Mouse (Mus musculus): ENCODE measurements around the gene Zswim3.
"Not testable (repeated sequence)": the region's sequence is repeated elsewhere in the genome, so short reads cannot be mapped to it uniquely, and the experiment has no call there.

The Zswim3 gene

DNA sequence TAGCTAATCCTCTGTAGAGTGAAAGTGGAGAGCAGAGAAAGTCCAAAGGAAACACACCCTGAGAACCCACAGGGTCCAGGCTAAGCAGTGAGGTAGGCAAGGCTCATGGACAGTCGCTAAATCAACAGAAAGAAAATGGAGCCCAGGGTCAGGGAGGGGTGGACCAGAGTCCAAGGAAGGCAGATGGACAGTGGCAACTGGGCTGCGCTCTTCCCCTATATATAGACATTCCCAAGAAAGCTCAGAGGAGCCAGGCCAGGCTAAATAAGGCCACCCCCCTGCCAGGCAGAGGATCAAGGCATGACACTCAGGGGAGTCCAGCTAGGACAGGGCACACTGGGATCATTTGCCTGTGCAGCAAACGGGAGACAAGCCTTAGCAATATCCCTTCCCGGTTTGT is 23.0 kb upstream of the Zswim3 start:
- no peak for ATAC-seq (ENCODE audit: low TSS enrichment)

DNA sequence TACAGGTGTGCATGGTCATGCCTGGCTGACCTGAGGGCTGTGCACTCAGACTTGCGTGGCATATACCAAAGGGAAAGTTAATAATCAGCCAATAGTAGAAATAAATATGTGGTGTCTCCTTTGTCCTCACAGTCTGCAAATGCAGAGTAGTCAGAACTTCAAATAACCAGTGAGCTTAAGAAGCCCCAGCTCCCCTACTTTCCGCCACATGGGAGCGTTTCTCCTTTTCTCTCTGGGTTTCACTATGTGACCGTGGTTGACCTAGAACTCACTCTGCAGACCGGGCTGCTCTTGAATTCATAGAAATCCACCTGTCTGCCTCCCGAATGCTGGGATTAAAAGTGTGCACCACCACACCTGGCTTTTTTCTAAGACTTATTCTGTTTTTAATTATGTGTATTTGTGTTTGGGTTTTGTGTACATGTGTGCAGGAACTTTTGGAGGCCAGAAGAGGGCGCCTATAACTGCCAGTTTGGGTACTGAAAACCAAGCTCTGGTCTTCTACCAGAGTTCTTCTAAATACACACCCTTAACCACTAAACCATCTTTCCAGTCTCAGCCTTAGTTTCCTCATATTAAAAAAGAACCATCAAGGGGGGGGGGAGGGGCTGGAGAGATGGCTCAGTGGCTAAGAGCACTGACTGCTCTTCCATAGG is 20.8 kb upstream of the Zswim3 start:
- no peak for ATAC-seq (ENCODE audit: low TSS enrichment)

- ATAC-seq (ENCODE audit: low TSS enrichment): no peak
Measured at GRCm38 (mm10) chr2:164784869-164785420, 20.0 kb upstream of the Zswim3 start.

GRCm38 (mm10) chr2:164785481-164786387 is 19.2 kb upstream of the Zswim3 start, which contains the start of gene Snx21:
Gene Snx21, plus strand, starts transcription at chr2:164785823.
- ATAC-seq (ENCODE audit: low TSS enrichment): peak; percentile 85

DNA sequence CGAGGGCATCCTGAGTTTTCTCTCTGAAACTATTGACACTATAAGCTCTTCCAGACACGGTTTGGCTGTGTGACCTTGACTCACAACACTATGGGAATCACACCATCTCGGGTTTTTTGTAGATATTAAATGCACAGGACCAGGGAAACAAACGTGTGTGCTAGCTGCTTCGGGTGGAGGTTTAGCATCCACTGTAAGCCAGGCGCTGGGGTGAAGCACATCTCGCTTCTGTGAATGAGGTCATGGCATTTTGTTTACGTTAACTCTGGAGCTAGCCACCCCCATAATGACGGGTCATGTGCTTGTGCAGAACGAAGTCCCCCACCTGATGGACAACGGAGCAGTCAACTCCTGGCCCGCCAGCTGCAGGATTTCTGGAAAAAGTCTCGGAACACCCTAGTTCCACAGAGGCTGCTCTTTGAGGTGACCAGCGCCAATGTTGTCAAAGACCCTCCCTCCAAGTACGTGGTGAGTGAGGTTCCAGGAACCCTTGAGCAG is 18.5 kb upstream of the Zswim3 start:
- 0 out of 2 replicates have a peak, but pooled peaks have one; percentile 13 for ATAC-seq (ENCODE audit: low TSS enrichment)

GRCm38 (mm10) chr2:164787032-164787431 is 17.9 kb upstream of the Zswim3 start:
- ATAC-seq (ENCODE audit: low TSS enrichment): no peak

GRCm38 (mm10) chr2:164787779-164788178 is 17.1 kb upstream of the Zswim3 start:
- ATAC-seq (ENCODE audit: low TSS enrichment): no peak

GRCm38 (mm10) chr2:164788411-164788810 is 16.5 kb upstream of the Zswim3 start:
- no peak for ATAC-seq (ENCODE audit: low TSS enrichment)

DNA sequence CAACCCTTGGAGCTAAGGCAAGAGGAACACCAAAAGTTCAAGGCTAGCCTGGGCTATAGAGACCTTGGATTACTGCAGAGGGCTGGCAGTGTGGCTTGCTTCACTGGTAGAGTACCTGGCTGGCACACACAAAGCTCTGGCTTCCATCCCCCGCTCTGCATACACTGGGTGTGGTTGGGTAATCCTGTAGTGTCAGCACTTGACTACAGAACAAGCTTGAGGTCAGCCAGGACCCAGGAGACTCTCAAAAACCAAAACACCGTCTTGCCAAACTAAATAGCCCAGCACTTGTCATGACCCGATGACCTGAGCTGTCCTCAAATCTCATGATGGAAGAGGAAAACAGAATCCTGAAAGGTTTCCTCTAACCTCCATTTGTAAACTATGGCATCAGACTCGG is 14.4 kb upstream of the Zswim3 start:
- no peak for ATAC-seq (ENCODE audit: low TSS enrichment)

DNA sequence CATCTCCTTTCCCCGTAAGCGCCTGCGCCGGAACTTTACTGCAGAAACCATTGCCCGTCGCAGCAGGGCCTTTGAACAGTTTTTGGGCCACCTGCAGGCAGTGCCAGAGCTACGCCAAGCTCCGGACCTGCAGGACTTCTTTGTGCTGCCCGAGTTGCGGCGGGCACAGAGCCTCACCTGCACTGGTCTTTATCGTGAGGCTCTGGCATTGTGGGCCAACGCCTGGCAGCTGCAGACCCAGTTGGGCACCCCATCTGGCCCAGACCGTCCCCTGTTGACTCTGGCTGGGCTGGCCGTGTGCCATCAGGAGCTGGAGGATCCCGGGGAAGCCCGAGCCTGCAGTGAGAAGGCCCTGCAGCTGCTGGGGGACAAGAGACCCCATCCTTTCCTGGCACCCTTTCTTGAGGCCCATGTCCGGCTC is 13.0 kb upstream of the Zswim3 start:
- no peak for ATAC-seq (ENCODE audit: low TSS enrichment)

DNA sequence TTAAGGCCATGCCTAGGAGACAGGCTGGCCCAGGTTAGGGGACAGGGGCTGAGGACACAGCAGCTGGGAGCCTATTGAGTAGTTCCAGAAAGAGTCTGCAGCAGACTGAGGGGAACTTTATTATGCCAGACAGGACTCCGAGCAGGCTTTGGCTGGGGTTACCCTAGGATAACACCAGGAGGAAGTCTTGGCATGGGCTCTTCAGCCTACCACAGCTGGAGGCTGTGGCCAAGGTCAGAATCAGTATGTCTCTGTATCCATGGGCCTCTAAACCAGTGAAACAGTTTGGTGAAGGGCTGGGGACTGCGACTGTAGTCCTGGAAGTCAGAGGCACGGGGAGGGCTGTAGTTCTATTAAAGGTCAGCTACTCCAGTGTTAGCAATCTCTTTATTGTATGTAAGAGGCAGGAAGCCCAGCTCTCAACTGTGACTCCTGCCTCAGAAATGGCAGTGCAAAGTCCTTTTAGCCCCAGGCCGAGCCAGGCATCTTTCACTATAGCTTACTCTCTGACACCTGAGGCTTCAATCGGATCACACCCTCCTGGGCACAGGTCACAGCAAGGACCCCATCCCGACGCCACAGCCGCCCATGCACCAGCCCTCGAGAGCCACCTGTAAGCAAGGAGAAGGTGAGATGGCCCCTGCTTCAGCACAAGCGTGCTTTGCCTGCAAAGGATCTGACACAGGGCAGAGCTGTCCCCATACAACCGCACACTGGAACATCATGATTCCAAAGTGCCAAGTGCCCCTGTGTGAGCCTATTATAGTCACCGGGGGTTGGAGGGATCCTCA is 12.3 kb upstream of the Zswim3 start:
- ATAC-seq (ENCODE audit: low TSS enrichment): no peak

DNA sequence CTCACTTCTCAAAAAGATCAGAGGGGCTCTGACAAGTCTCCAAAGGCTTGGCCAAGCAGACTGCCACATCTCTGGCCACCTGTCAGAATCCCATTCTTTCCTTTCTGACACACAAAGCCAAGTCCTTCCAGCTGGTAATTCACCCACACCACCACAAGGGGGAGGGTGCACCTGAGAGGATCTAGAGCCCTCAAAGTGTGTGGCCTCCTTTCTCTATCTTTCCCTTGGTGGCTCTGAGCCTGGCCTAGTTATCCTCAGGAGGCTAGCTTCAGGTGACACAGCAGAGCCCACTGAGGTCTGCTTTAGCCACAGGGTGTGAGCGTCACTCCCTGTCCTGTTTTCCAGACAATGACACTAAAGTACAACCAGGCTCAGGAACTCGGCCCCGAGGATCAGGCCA is 11.7 kb upstream of the Zswim3 start:
- peak; percentile 41 for ATAC-seq (ENCODE audit: low TSS enrichment)

- no peak for ATAC-seq (ENCODE audit: low TSS enrichment)
Measured at GRCm38 (mm10) chr2:164793772-164794171, 11.1 kb upstream of the Zswim3 start.

GRCm38 (mm10) chr2:164794293-164794692 is 10.6 kb upstream of the Zswim3 start:
- peak; percentile 55 for ATAC-seq (ENCODE audit: low TSS enrichment)

DNA sequence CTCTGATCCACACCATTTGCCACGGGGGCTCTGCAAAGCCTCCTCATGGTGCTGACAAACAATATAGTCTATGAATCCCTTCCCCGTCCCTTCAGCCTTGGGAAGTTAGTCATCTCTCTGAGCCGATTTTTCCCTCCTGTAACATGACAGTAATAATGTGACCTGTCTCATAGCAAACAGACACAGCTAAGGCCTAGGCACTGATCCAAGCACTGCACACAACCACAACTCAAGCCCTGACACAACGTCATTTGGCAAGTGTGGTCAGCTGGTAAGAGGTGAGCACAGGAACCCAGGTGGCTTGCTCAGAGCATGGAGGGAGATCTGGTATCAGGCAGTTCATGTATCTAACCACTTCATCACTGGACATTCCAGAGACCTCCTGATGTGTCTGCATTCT is 9.0 kb upstream of the Zswim3 start:
- ATAC-seq (ENCODE audit: low TSS enrichment): no peak

- not testable (repeated sequence) for ATAC-seq (ENCODE audit: low TSS enrichment)
Measured at GRCm38 (mm10) chr2:164798554-164798953, 6.3 kb upstream of the Zswim3 start.

DNA sequence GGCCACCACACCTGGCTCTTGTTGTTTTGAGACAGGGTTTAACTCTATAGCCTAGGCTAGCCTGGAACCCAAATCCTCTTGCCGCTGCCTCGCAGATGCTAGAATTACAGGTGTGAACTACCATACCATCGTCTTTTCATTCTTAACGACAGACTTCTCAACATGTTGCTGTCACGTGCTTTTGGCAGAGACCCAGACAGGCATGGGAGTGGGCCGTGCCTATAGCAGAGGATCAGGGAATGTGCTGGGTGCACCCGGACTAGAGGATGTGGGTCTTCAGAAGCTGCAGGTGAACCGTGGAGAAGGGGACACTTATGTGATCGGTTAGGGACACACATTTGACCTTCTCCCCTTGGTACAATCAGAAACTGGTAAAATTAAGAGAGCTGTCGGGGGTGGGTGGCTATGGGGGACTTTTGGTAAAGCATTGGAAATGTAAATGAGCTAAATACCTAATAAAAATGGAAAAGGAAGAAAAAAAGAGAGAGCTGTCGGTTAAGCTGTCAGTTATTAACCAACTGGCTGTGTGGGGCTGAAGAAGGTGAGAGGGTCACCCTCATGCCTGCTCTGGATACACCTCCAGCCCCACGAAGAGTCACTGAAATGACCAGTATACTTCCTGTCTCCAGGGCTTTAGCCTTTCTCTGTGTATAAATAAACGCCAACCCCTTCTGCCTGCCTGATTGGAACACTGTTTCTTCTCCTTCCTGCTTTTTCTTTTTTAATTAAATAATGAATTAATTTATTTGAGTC is 4.5 kb upstream of the Zswim3 start:
- ATAC-seq (ENCODE audit: low TSS enrichment): no peak

DNA sequence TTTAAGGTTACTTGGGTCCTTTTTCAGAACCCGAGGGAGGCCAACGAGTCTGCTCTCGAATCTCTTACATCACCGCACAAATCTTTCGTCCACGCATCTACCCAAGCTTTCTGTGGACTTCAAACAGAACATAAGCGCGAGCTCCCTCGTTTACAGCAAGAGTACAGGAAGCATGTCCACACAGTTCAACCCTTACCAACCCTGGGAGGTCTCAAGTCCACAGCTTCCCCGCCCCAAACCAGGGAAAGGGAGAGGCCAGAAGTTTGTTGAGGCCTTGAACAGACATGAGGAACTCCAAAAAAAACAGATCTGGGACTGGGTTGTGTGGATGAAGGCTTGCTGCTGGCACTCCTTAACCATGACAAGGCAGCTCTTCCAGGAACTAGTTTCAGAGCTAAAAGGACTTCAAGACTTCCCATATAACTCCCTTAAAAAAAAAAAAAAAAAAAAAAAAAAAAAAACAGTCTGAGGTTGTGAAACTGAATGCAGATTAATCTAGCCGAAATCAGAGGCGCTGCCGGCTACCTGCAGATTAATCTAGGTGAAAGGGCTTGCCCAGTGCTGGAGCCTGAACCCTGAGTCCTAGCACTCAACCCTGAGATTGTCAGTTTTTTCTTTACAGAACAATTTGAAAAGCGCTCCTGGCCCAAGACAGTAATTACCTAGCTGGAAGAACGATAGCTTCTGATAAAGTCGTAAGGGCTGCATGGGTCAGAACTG is 1.5 kb upstream of the Zswim3 start:
- ATAC-seq (ENCODE audit: low TSS enrichment): no peak

GRCm38 (mm10) chr2:164803921-164804313 is 981 bp upstream of the Zswim3 start:
- no peak for ATAC-seq (ENCODE audit: low TSS enrichment)

- peak; percentile 33 for ATAC-seq (ENCODE audit: low TSS enrichment)
Measured at GRCm38 (mm10) chr2:164805332-164805718, 427 bp downstream of the Zswim3 start.
